Mouse (Mus musculus): ENCODE data around the gene Spaca5. TPM values are rescaled to one million over a fixed set of nuclear protein-coding genes. Genes with fewer than 3 reads are reported as not detected.

Gene Spaca5
- polyA plus RNA-seq (2012; fragmentation: generic; extraction: Trizol): not detected

GRCm38 (mm10) chrX:21068106-21068505 is at the start of gene Spaca5:
Spaca5 (plus strand) TSS chrX:21068406.

DNA sequence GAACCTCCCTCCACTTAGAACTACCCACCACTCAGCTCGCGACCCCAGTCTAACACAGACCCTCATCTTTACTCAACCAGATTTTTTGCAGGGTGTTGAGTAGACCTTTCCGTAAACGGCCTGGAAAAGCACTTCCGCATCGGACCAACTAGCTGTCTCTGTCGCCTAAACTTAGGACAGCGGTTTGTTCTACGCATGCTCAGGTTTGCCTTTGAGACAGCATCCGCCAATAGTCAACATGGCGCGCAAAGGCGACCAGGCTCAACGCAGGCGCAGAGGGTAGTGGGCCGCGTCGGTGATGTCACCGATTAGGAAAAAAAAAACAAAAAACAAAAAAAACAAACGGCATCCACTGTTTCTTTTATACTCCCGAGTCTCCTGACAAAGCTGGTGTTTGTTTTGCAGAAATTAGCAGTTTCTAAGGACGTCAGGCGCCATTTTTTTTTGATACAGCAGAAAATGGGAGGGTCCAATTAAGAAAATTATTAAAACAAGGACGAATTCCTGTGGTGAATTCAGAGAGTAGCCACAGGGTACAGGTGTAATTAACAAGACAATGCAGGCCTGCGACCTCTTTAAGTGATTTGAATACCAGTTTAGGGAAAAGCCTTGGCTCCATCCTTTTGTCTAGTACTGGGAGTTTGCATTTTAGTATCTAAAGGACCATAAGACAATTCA is 6.2 kb upstream of the Spaca5 start, which contains the start of gene Zfp182:
Gene Zfp182, minus strand, starts transcription at position 451 of the 678 bp plus-strand sequence.

DNA sequence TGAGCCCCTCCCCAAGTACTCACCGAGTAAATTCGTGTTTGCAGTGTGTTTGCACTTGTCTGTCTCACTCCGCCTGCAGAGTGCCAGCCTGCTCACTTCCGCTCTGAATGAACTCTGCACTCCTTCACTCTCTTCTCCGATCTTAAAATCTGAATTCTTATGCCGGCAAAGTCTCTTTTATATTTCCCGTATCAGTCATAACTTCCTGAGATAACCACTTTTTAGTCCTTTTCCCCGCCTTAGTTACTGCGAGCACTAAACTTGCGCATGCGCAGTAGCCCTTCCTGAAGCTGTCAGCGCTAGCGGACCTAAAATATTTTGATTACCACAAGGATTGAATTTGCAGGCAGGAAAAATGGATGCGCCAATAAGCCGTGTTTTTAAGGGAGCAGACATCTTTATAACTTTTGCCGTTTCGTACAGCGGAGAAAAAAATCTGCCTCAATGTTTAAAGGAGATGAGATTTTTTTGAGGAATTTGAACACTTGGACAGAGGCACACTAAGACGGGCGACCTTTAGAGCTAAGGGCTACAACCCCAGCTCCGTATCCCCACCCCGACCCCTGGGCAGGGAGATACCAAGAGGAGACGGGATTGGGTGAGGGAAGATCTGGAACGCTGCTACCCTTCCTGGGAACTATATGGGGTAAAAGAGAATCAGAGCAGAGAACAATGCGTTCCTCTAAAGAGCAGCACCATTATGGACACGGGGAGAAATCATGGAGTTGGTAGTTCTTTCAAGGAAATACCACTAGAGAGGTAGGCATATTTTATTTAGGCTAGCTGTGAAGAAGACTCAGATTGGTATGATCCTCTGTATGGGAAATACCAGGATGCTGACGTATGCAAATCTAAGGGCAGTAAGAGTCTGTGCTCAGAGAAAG is 21.0 kb downstream of the Spaca5 start, which contains the start of gene Zfp300:
Gene Zfp300, minus strand, starts transcription at position 545 of the 884 bp plus-strand sequence.

DNA sequence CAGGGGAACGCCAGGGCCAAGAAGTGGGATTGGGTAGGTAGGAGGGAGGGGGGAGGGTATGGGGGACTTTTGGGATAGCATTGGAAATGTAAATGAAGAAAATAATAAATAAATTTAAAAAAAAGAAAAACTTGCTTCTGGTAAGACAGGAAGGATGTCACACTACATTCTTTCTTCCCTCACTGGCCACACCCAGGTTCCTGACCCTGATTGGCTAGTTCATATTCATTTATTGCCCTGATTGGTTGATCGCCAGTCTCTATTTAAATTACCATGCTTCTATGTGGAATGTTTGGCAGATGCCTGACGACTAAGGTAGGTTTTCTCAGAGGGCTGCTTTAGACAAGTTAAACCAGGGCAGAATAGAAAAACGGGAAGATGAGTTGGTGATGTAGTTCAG is 47.3 kb downstream of the Spaca5 start, which contains the start of gene Ssxa1:
Gene Ssxa1, plus strand, starts transcription at position 301 of the 400 bp plus-strand sequence.

Other genes starting within 250 kb of the Spaca5 start
- gene Timp1, start 198.2 kb upstream of the Spaca5 start, polyA plus RNA-seq (2012; fragmentation: generic; extraction: Trizol): 100 to 1,000 TPM; 144 to 781 TPM
- gene Syn1, start 147.4 kb upstream of the Spaca5 start, polyA plus RNA-seq (2012; fragmentation: generic; extraction: Trizol): under 1 TPM; 0.41 to 0.49 TPM
- 1 to 10 TPM in 1 of 2 experiments, under 1 TPM in 1; 0.35 to 4.6 TPM for gene Cfp, start 136.9 kb upstream of the Spaca5 start, polyA plus RNA-seq (2012; fragmentation: generic; extraction: Trizol)
- gene Elk1, start 117.8 kb upstream of the Spaca5 start, polyA plus RNA-seq (2012; fragmentation: generic; extraction: Trizol): 10 to 100 TPM in 1 of 2 experiments, 1 to 10 TPM in 1; 8.4 to 17.1 TPM
- gene Uxt, start 106.4 kb upstream of the Spaca5 start, polyA plus RNA-seq (2012; fragmentation: generic; extraction: Trizol): 10 to 100 TPM; 35.9 to 57.6 TPM
- gene Zfp182, start 6.1 kb upstream of the Spaca5 start, polyA plus RNA-seq (2012; fragmentation: generic; extraction: Trizol): under 1 TPM; 0.05 to 0.93 TPM
- under 1 TPM; 0.02 to 0.20 TPM for gene Zfp300, start 21.1 kb downstream of the Spaca5 start, polyA plus RNA-seq (2012; fragmentation: generic; extraction: Trizol)
- gene Ssxa1, start 47.4 kb downstream of the Spaca5 start, polyA plus RNA-seq (2012; fragmentation: generic; extraction: Trizol): not detected
- not detected for gene Gm21876, start 107.2 kb downstream of the Spaca5 start, polyA plus RNA-seq (2012; fragmentation: generic; extraction: Trizol)